Comparison of ENCODE assay signal across 20 mouse cellular contexts in genomic region chr12:65007725-65008124, GRCm38 (mm10). TPM values are rescaled to one million over a fixed set of nuclear protein-coding genes. Genes with fewer than 3 reads are reported as not detected.
A peak's percentile ranks its signal among the peaks of the same experiment; 100 is the strongest.
DNase-seq lines count a peak whose midpoint lies in the region; ATAC-seq and TF ChIP-seq lines count a peak whose summit lies in the region.
"Had no signal": no experiment of that assay in that cellular context is flagged by ENCODE, and none has a peak within 500 bp of the region (broad histone marks: within the 10 kb centered on the region; RNA-seq: fewer than 3 reads in every experiment).

No protein-coding gene starts in this region.

- intact Hi-C loops in left cerebral cortex, postnatal 4 days (cut with DNase I), result no loop called here

- H3K9ac ChIP-seq in MEL (ENCODE audit: control insufficient read depth, low read depth, low read length, poor library complexity, severe bottlenecking), result no peak overlapping the region

- TF ChIP-seq EP300 in MEL (IDR thresholded peaks at IDR 0.05; ENCODE audit: low read depth in 1 of 2, low read length in 2 of 2), result peak; percentile 25 to 55; a peak in 2 of 4 replicates

- TF ChIP-seq CTCF in G1E (IDR thresholded peaks at IDR 0.05; ENCODE audit: low read depth, low read length) (no peak), MEL (IDR thresholded peaks at IDR 0.05 in 2 of 3, conservative IDR thresholded peaks at IDR 0.05 in 1 of 3; ENCODE audit: control insufficient read depth in 1 of 3, insufficient read depth in 1 of 3, low read depth in 2 of 3, low read length in 3 of 3, poor library complexity in 1 of 3, severe bottlenecking in 1 of 3) (no peak)

- TF ChIP-seq POLR2A in MEL (IDR thresholded peaks at IDR 0.05; ENCODE audit: control insufficient read depth in 1 of 2, insufficient read depth in 1 of 2, low read depth in 1 of 2, low read length in 2 of 2, poor library complexity in 1 of 2), result no peak

- peaks cover 83% of the 10 kb centered on the region for H3K36me3 ChIP-seq in G1E (replicated peaks)
- peaks cover 13 to 49% of the 10 kb centered on the region in 2 experiments for H3K36me3 ChIP-seq in MEL (ENCODE audit: control insufficient read depth in 1 of 2, insufficient read depth in 2 of 2, low read length in 2 of 2)

- H3K27me3 ChIP-seq in G1E (ENCODE audit: insufficient read depth, low read length) (no peaks in the 10 kb centered on the region), MEL (ENCODE audit: control insufficient read depth in 1 of 2, insufficient read depth in 2 of 2, low read length in 2 of 2) (no peaks in the 10 kb centered on the region)
- H3K27me3 ChIP-seq: CH12.LX, Patski had no signal

- H3K27ac ChIP-seq in MEL (ENCODE audit: control insufficient read depth, low read depth, low read length), result no peak overlapping the region

- no peak for TF ChIP-seq RAD21 in MEL (IDR thresholded peaks at IDR 0.05; ENCODE audit: low read depth, low read length)

- no peak overlapping the region for H3K4me3 ChIP-seq in G1E (ENCODE audit: low read depth, low read length)
- H3K4me3 ChIP-seq in MEL (ENCODE audit: control insufficient read depth in 1 of 2, insufficient read depth in 1 of 2, low read depth in 2 of 2, low read length in 2 of 2), result no peak overlapping the region

- H3K4me1 ChIP-seq in G1E (ENCODE audit: insufficient read depth, low read depth, low read length), result peaks cover 15% of the 10 kb centered on the region
- H3K4me1 ChIP-seq in MEL (ENCODE audit: control insufficient read depth in 1 of 2, insufficient read depth in 2 of 2, low read length in 2 of 2), result peaks cover 2 to 8% of the 10 kb centered on the region in 2 experiments; a peak in 3 of 4 replicates

- DNase-seq in G1E (ENCODE audit: low spot score) (no peak), MEL (ENCODE audit: low read depth, low spot score) (no peak)
- no peak for DNase-seq in left cerebral cortex, postnatal 4 days
- DNase-seq in ovary, postnatal 10 days (ENCODE audit: low spot score), result no peak
- DNase-seq: adrenal gland, adult 2 months; adrenal gland, adult 8-10 months; adrenal gland, postnatal 10 days; adrenal gland, postnatal 14 days; adrenal gland, postnatal 25 days; adrenal gland, postnatal 36 days; B cell, adult 2 months; cerebellum, adult 11 months; cerebellum, adult 11-12 months; cerebellum, adult 18-20 months; cerebellum, adult 2 months; cerebellum, adult 8-10 months had no signal

- peak; percentile 43 for ATAC-seq in G1E (ENCODE audit: extremely low read depth, insufficient number of reproducible peaks, low FRiP score, poor library complexity, severe bottlenecking)
- ATAC-seq: activated CD4-positive, CD25-positive, alpha-beta regulatory T cell, adult 4 months; CD4-positive, CD25-positive, alpha-beta regulatory T cell, adult 4 months; Patski had no signal

- H3K79me2 ChIP-seq in MEL (ENCODE audit: control insufficient read depth, insufficient read depth, low read length, poor library complexity), result no peaks in the 10 kb centered on the region

- H3K9me3 ChIP-seq in G1E (replicated peaks) (no peaks in the 10 kb centered on the region), MEL (replicated peaks; ENCODE audit: insufficient read depth, low read length) (no peaks in the 10 kb centered on the region)

TF ChIP-seq in MEL, 35 proteins besides CTCF, POLR2A, EP300 and RAD21:
- TF ChIP-seq GATA1 (IDR thresholded peaks at IDR 0.05; ENCODE audit: low read depth, low read length), result peak; percentile 52
- no peak for TF ChIP-seq HCFC1 (IDR thresholded peaks at IDR 0.05; ENCODE audit: low read depth, low read length)

RNA-seq across cellular contexts. Expression of gene Prpf39, which starts 28.4 kb away (rescaled TPM):
- total RNA-seq in G1E (2014; fragmentation: Nextera tagmentation) (169 and 192 TPM in 2 replicates), G1E (2017) (100 and 122 TPM in 2 replicates), MEL (2012; rRNA removed) (13.5 and 14.3 TPM in 2 replicates)
- polyA plus RNA-seq in G1E (2012) (19.7 and 20.7 TPM in 2 replicates), MEL (2012; ENCODE audit: insufficient read depth in 1 of 2, insufficient read length in 2 of 2, low read depth in 1 of 2, low replicate concordance in 2 of 2, missing spikeins in 1 of 2) (10 to 100 TPM in 1 of 2 experiments, not detected in 1; 19.5 TPM)
- 10 to 100 TPM; 60.2 to 62.9 TPM for total RNA-seq in left cerebral cortex, postnatal 4 days (2021)

RNA-seq across cellular contexts. Expression of gene Togaram1, which starts 42.1 kb away (rescaled TPM):
- 102 and 106 TPM in 2 replicates for total RNA-seq in G1E (2014; fragmentation: Nextera tagmentation)
- total RNA-seq in G1E (2017), result 79.3 and 91.5 TPM in 2 replicates
- polyA plus RNA-seq in G1E (2012), result 11.4 and 12.1 TPM in 2 replicates
- total RNA-seq in MEL (2012; rRNA removed), result 15.2 and 15.9 TPM in 2 replicates
- 10 to 100 TPM; 14.8 to 22.7 TPM for polyA plus RNA-seq in MEL (2012; ENCODE audit: insufficient read depth in 1 of 2, insufficient read length in 2 of 2, low read depth in 1 of 2, low replicate concordance in 2 of 2, missing spikeins in 1 of 2)
- 10 to 100 TPM; 32.1 to 32.4 TPM for total RNA-seq in left cerebral cortex, postnatal 4 days (2021)

RNA-seq across cellular contexts. Expression of gene Klhl28, which starts 42.4 kb away (rescaled TPM):
- total RNA-seq in G1E (2014; fragmentation: Nextera tagmentation) (41.1 and 42.1 TPM in 2 replicates), G1E (2017) (34.9 and 37.9 TPM in 2 replicates), MEL (2012; rRNA removed) (3.7 and 4.8 TPM in 2 replicates)
- polyA plus RNA-seq in G1E (2012) (0.57 and 0.92 TPM in 2 replicates), MEL (2012; ENCODE audit: insufficient read depth in 1 of 2, insufficient read length in 2 of 2, low read depth in 1 of 2, low replicate concordance in 2 of 2, missing spikeins in 1 of 2) (100 to 1,000 TPM in 1 of 2 experiments, 1 to 10 TPM in 1; 3.3 to 169 TPM)
- 10 to 100 TPM; 32.3 to 32.5 TPM for total RNA-seq in left cerebral cortex, postnatal 4 days (2021)
